Mouse (Mus musculus): ENCODE results near the gene Msx1.

DNA sequence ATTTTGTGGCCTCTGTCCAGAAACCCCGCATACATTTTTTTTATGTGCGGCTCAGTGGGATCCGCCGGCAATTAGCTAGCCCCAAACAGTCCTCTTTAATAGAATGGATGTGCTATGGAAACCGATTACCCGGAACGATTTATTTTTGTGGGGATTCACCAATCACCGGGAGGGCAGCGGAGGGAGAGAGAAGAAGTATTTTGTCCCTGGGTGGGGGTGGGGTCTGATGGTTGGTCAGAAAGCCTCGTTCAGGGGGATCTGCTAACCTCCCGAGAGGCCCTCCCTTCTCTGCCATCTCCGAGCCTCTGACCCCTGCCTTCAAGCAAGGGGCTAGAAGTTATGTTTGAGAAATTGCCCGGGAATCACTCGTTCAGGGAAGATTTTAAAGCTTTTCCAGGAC is 3.6 kb upstream of the Msx1 start:
- TF ChIP-seq POLR2A (IDR thresholded peaks at IDR 0.05; ENCODE audit: insufficient read depth, low read depth, low read length) = no peak
- TF ChIP-seq CTCF (IDR thresholded peaks at IDR 0.05) = no peak
- no peak for TF ChIP-seq EP300 (IDR thresholded peaks at IDR 0.05; ENCODE audit: insufficient read depth, low read depth, low read length)
